In genomic region chr11:17181807-17182206, GRCm38 (mm10) we compare ENCODE assay signal across 9 mouse cellular contexts. TPM values are rescaled to one million over a fixed set of nuclear protein-coding genes. Genes with fewer than 3 reads are reported as not detected.
DNase-seq lines count a peak whose midpoint lies in the region; ATAC-seq and TF ChIP-seq lines count a peak whose summit lies in the region.
"Had no signal": no experiment of that assay in that cellular context is flagged by ENCODE, and none has a peak within 500 bp of the region (broad histone marks: within the 10 kb centered on the region; RNA-seq: fewer than 3 reads in every experiment).

Wdr92 (plus strand) TSS chr11:17182107.

- H3K4me3 ChIP-seq in C2C12 (ENCODE audit: insufficient read depth, poor library complexity, severe bottlenecking) (no peak within 1 kb of the TSS), ES-E14 (ENCODE audit: insufficient read depth in 1 of 2, low read depth in 1 of 2, low read length in 2 of 2, poor library complexity in 1 of 2, severe bottlenecking in 1 of 2) (no peak within 1 kb of the TSS)
- no peak within 1 kb of the TSS for H3K4me3 ChIP-seq in forebrain, embryonic 13.5 days
- no peak within 1 kb of the TSS for H3K4me3 ChIP-seq in limb, embryonic 12.5 days (replicated peaks)
- no peak within 1 kb of the TSS for H3K4me3 ChIP-seq in left cerebral cortex, adult 2 months

- TF ChIP-seq CTCF in C2C12 (IDR thresholded peaks at IDR 0.05; ENCODE audit: control insufficient read depth, insufficient read depth, insufficient read length), result no peak
- no peak for TF ChIP-seq CTCF in left cerebral cortex, adult 2 months (IDR thresholded peaks at IDR 0.05)

- H3K36me3 ChIP-seq in C2C12 (ENCODE audit: control insufficient read depth, insufficient read depth), result peaks cover 5% of the 10 kb centered on the region
- no peaks in the 10 kb centered on the region for H3K36me3 ChIP-seq in ES-E14 (ENCODE audit: control insufficient read depth, insufficient read depth, low read length, poor library complexity, severe bottlenecking)
- H3K36me3 ChIP-seq in forebrain, embryonic 13.5 days (ENCODE audit: poor library complexity, severe bottlenecking), result no peaks in the 10 kb centered on the region; the same call in 1 of the 2 replicates
- H3K36me3 ChIP-seq in limb, embryonic 12.5 days, result peaks cover 3% of the 10 kb centered on the region; the same call in 1 of the 2 replicates

- no peak within 1 kb of the TSS for H3K4me2 ChIP-seq in forebrain, embryonic 13.5 days
- no peak within 1 kb of the TSS for H3K4me2 ChIP-seq in limb, embryonic 12.5 days

- H3ac ChIP-seq in C2C12 (ENCODE audit: control insufficient read depth, insufficient read length, low read depth), result no peak within 1 kb of the TSS

- WGBS in forebrain, embryonic 13.5 days, result 83% methylated on average over 3 of the region's 3 CpGs
- 85% methylated on average over 3 of the region's 3 CpGs for WGBS in limb, embryonic 12.5 days

- H3K79me3 ChIP-seq in C2C12 (ENCODE audit: low read depth), result peaks cover 76% of the 10 kb centered on the region

- H3K9ac ChIP-seq in ES-E14 (ENCODE audit: insufficient read depth, low read depth, low read length, poor library complexity, severe bottlenecking), result no peak within 1 kb of the TSS; the same call in 1 of the 2 replicates
- H3K9ac ChIP-seq in forebrain, embryonic 13.5 days, result no peak within 1 kb of the TSS
- no peak within 1 kb of the TSS for H3K9ac ChIP-seq in limb, embryonic 12.5 days (replicated peaks)

- H3K79me2 ChIP-seq in C2C12 (ENCODE audit: control insufficient read depth, insufficient read depth), result peaks cover 100% of the 10 kb centered on the region

- H3K4me1 ChIP-seq in ES-E14 (ENCODE audit: control insufficient read depth in 2 of 2, insufficient read depth in 2 of 2, low read length in 2 of 2, poor library complexity in 1 of 2), result peaks cover 0 to 11% of the 10 kb centered on the region in 2 experiments; a peak in 2 of 4 replicates
- peaks cover 5% of the 10 kb centered on the region; the same call in 1 of the 2 replicates for H3K4me1 ChIP-seq in forebrain, embryonic 13.5 days
- H3K4me1 ChIP-seq in limb, embryonic 12.5 days (replicated peaks), result 0 out of 2 replicates have a peak, but pooled peaks cover 8% of the 10 kb centered on the region

- intact Hi-C loops in left cerebral cortex, adult 2 months (cut with DNase I), result no loop called here

- no peak for ATAC-seq in forebrain, embryonic 13.5 days
- no peak for ATAC-seq in limb, embryonic 12.5 days (ENCODE audit: insufficient number of reproducible peaks, insufficient read depth, low FRiP score, low TSS enrichment, low read depth)

- no peak for DNase-seq in ES-E14 (ENCODE audit: low read depth, low spot score)
- no peak for DNase-seq in left cerebral cortex, adult 2 months (ENCODE audit: extremely low spot score in 1 of 2, low spot score in 2 of 2)
- no peak for DNase-seq in embryo, embryonic 11 days
- no peak for DNase-seq in embryo, embryonic 10.5 days (ENCODE audit: low spot score)
- DNase-seq in spleen, adult 12 weeks (ENCODE audit: low spot score), result no peak
- DNase-seq: cerebellum, adult 9-10 months had no signal

- no peaks in the 10 kb centered on the region for H3K9me3 ChIP-seq in ES-E14 (ENCODE audit: control insufficient read depth, insufficient read depth, low read depth, low read length)
- no peaks in the 10 kb centered on the region for H3K9me3 ChIP-seq in forebrain, embryonic 13.5 days (replicated peaks)
- H3K9me3 ChIP-seq in limb, embryonic 12.5 days, result no peaks in the 10 kb centered on the region

- no peak within 1 kb of the TSS; the same call in 1 of the 2 replicates for H3K27ac ChIP-seq in ES-E14 (ENCODE audit: insufficient read depth, low read depth, low read length, poor library complexity, severe bottlenecking)
- H3K27ac ChIP-seq in forebrain, embryonic 13.5 days, result no peak within 1 kb of the TSS
- no peak within 1 kb of the TSS for H3K27ac ChIP-seq in limb, embryonic 12.5 days
- no peak within 1 kb of the TSS for H3K27ac ChIP-seq in left cerebral cortex, adult 2 months

- in situ Hi-C loops in ES-E14 (cut with MboI; ENCODE audit: low sequenced_read_pairs in 2 of 2, unreplicated experiment in 2 of 2), result no loop called here

- no peaks in the 10 kb centered on the region for H3K27me3 ChIP-seq in C2C12 (ENCODE audit: control insufficient read depth, insufficient read depth, insufficient read length)
- no peaks in the 10 kb centered on the region for H3K27me3 ChIP-seq in forebrain, embryonic 13.5 days
- no peaks in the 10 kb centered on the region for H3K27me3 ChIP-seq in limb, embryonic 12.5 days

TF ChIP-seq in C2C12, 6 proteins besides CTCF, POLR2A, EP300 and RAD21:
- TF ChIP-seq CEBPB (IDR thresholded peaks at IDR 0.05; ENCODE audit: low read depth), result no peak
- no peak for TF ChIP-seq MYOD1 (IDR thresholded peaks at IDR 0.05; ENCODE audit: control insufficient read depth, insufficient read length, low read depth)

TF ChIP-seq in ES-E14, 5 proteins besides CTCF, POLR2A, EP300 and RAD21:
- no peak for TF ChIP-seq HCFC1 (IDR thresholded peaks at IDR 0.05; ENCODE audit: borderline replicate concordance, insufficient read depth, low read length)
- TF ChIP-seq ZNF384 (IDR thresholded peaks at IDR 0.05; ENCODE audit: low read depth, low read length), result no peak
- TF ChIP-seq ZC3H11A (IDR thresholded peaks at IDR 0.05; ENCODE audit: borderline replicate concordance, low read depth, low read length), result no peak
- no peak for TF ChIP-seq CHD2 (IDR thresholded peaks at IDR 0.05; ENCODE audit: low read depth, low read length)
- no peak for TF ChIP-seq MAFK (IDR thresholded peaks at IDR 0.05; ENCODE audit: insufficient read depth, low read depth, low read length)

RNA-seq across cellular contexts. Expression of gene Wdr92, which starts in this region (rescaled TPM):
- 13.6 TPM for polyA plus RNA-seq in C2C12 (2012; fragmentation: generic; extraction: Trizol)
- 20.3 and 31.5 TPM in 2 replicates for total RNA-seq in ES-E14 (2012; rRNA removed)
- 19.9 and 21.9 TPM in 2 replicates for polyA plus RNA-seq in forebrain, embryonic 13.5 days (2015; fragmentation: Nextera tagmentation; extraction: Ambion mirVana)
- polyA plus RNA-seq in limb, embryonic 12.5 days (2016; fragmentation: Nextera tagmentation; extraction: Ambion mirVana), result 28.3 and 30.6 TPM in 2 replicates
- 1 to 10 TPM; 6.7 to 8.8 TPM for total RNA-seq in left cerebral cortex, adult 2 months (2021)
